Mouse (Mus musculus) lung, embryonic 14.5 days (tissue): ENCODE data around the gene Pfn1. TPM values are rescaled to one million over a fixed set of nuclear protein-coding genes. Genes with fewer than 3 reads are reported as not detected.

ENCODE experiments used
- ATAC-seq: fragments of 200-750 bp; cut with Nextera tagmentation; 2 replicates; pipeline ENCODE4 v1.8.0; 2017; ENCODE audit warnings: mild to moderate bottlenecking, moderate TSS enrichment, moderate library complexity; ENCODE audit not compliant: insufficient read depth
- DNase-seq: peaks from one replicate; pipeline ENCODE4 v3.0.0-alpha.2; 2015
- H3K27ac ChIP-seq: fragments of 300-500 bp; sonication (generic); 2 replicates; pipeline ENCODE4 v1.5.1; 2014; ENCODE audit warnings: low read depth, mild to moderate bottlenecking, moderate library complexity
- H3K27me3 ChIP-seq: fragments of 300-500 bp; sonication (generic); 2 replicates; pipeline ENCODE4 v1.6.1; 2014; ENCODE audit warnings: low read length, control low read depth; ENCODE audit not compliant: insufficient read depth
- H3K36me3 ChIP-seq: fragments of 300-500 bp; sonication (generic); 2 replicates; pipeline ENCODE4 v1.6.1; 2014; ENCODE audit warnings: control low read depth; ENCODE audit not compliant: insufficient read depth
- H3K4me1 ChIP-seq: fragments of 300-500 bp; sonication (generic); 2 replicates; pipeline ENCODE4 v1.6.1; 2014; ENCODE audit warnings: antibody characterized with exemption, control low read depth; ENCODE audit not compliant: insufficient read depth
- H3K4me2 ChIP-seq: fragments of 300-500 bp; sonication (generic); 2 replicates; pipeline ENCODE4 v1.6.1; 2014; ENCODE audit warnings: mild to moderate bottlenecking
- H3K4me3 ChIP-seq: fragments of 300-500 bp; sonication (generic); 2 replicates; pipeline ENCODE4 v1.5.1; 2014; ENCODE audit warnings: low read depth, low read length
- H3K9ac ChIP-seq: fragments of 300-500 bp; sonication (generic); 2 replicates; pipeline ENCODE4 v1.6.1; 2014
- H3K9me3 ChIP-seq: fragments of 300-500 bp; sonication (generic); 2 replicates; pipeline ENCODE4 v1.6.1; 2016; ENCODE audit warnings: low read depth, low read length, control low read depth
- CTCF ChIP-seq: IDR thresholded peaks from 2 replicates; pipeline ENCODE4 v1.5.1; 2016; ENCODE audit warnings: antibody characterized with exemption, low read depth
- whole genome bisulfite sequencing: fragments of 180-500 bp; shearing (Covaris S2); extraction: QIAGEN DNeasy Blood & Tissue Kit; methylation state at CpG from one replicate; pipeline ENCODE4 v1.1.7; 2014; 5-methylcytosine and 5-hydroxymethylcytosine counted together
- polyA plus RNA-seq: library from polyadenylated mRNA; unstranded; fragments of >200 nt; fragmentation: Nextera tagmentation; extraction: Ambion mirVana; gene quantifications from 2 replicates; pipeline ENCODE4 v1.2.1, GENCODE M21; 2014

The Pfn1 gene
- polyA plus RNA-seq, 1 experiment from 2014 or later: 2,138 TPM

GRCm38 (mm10) chr11:70653345-70654197 lies 873 bp downstream of the Pfn1 start:
- no peak for TF ChIP-seq CTCF
- peak overlapping the region; percentile 100 for H3K4me3 ChIP-seq
- no peaks in the 10 kb centered on the region for H3K27me3 ChIP-seq
- H3K9ac ChIP-seq: peak overlapping the region; percentile 97
- H3K36me3 ChIP-seq: peaks cover 48% of the 10 kb centered on the region
- ATAC-seq: peak; percentile 41
- peak overlapping the region; percentile 97 for H3K4me2 ChIP-seq
- peak overlapping the region; percentile 99 for H3K27ac ChIP-seq
- WGBS: under 1% methylated on average over 63 of the region's 63 CpGs
- DNase-seq: peak; percentile 80
- no peaks in the 10 kb centered on the region for H3K9me3 ChIP-seq
- H3K4me1 ChIP-seq: peaks cover 26% of the 10 kb centered on the region

- Histone ChIP-seq H3K27me3 (no peaks in the 10 kb centered on the region), H3K27ac (peak overlapping the region; percentile 99), H3K36me3 (peaks cover 53% of the 10 kb centered on the region), H3K4me3 (peak overlapping the region; percentile 100), H3K9me3 (no peaks in the 10 kb centered on the region), H3K4me1 (peaks cover 22% of the 10 kb centered on the region), H3K4me2 (peak overlapping the region; percentile 97), H3K9ac (peak overlapping the region; percentile 97)
- DNase-seq (no peak), ATAC-seq (no peak)
- no peak for TF ChIP-seq CTCF
- 43% methylated on average over 6 of the region's 6 CpGs for WGBS
Measured at GRCm38 (mm10) chr11:70652884-70653344, 1.5 kb downstream of the Pfn1 start.

GRCm38 (mm10) chr11:70652029-70652883 lies 2.2 kb downstream of the Pfn1 start:
- no peak for TF ChIP-seq CTCF
- no peak for ATAC-seq
- no peaks in the 10 kb centered on the region for H3K27me3 ChIP-seq
- H3K27ac ChIP-seq: peak overlapping the region; percentile 99
- peaks cover 57% of the 10 kb centered on the region for H3K36me3 ChIP-seq
- peak overlapping the region; percentile 97 for H3K9ac ChIP-seq
- no peak for DNase-seq
- no peaks in the 10 kb centered on the region for H3K9me3 ChIP-seq
- WGBS: 45% methylated on average over 12 of the region's 12 CpGs
- H3K4me1 ChIP-seq: peaks cover 15% of the 10 kb centered on the region
- H3K4me3 ChIP-seq: peak overlapping the region; percentile 100
- peak overlapping the region; percentile 97 for H3K4me2 ChIP-seq

GRCm38 (mm10) chr11:70651391-70651790 lies 3.1 kb downstream of the Pfn1 start:
- TF ChIP-seq CTCF: no peak
- Histone ChIP-seq H3K27me3 (no peaks in the 10 kb centered on the region), H3K9ac (no peak overlapping the region), H3K9me3 (no peaks in the 10 kb centered on the region), H3K4me2 (peak overlapping the region; percentile 97), H3K36me3 (peaks cover 57% of the 10 kb centered on the region), H3K27ac (no peak overlapping the region), H3K4me3 (peak overlapping the region; percentile 8), H3K4me1 (peaks cover 7% of the 10 kb centered on the region)
- no peak for ATAC-seq
- DNase-seq: no peak
- WGBS: 57% methylated on average over 2 of the region's 2 CpGs

- Histone ChIP-seq H3K27ac (peak overlapping the region; percentile 18; the same call in 1 of the 2 replicates), H3K36me3 (peaks cover 60% of the 10 kb centered on the region)
- WGBS: 68% methylated on average over 12 of the region's 12 CpGs
Measured at GRCm38 (mm10) chr11:70650322-70651175, 3.9 kb downstream of the Pfn1 start.

GRCm38 (mm10) chr11:70649185-70649734 lies 5.2 kb downstream of the Pfn1 start:
- DNase-seq (no peak), ATAC-seq (no peak)
- H3K4me2 ChIP-seq: peak overlapping the region; percentile 98
- H3K36me3 ChIP-seq: peaks cover 73% of the 10 kb centered on the region
- H3K9me3 ChIP-seq: no peaks in the 10 kb centered on the region
- no peak overlapping the region for H3K27ac ChIP-seq
- no peaks in the 10 kb centered on the region for H3K27me3 ChIP-seq
- H3K4me3 ChIP-seq: peak overlapping the region; percentile 74
- peaks cover 11% of the 10 kb centered on the region for H3K4me1 ChIP-seq
- no peak overlapping the region for H3K9ac ChIP-seq
- TF ChIP-seq CTCF: no peak
- 78% methylated on average over 8 of the region's 8 CpGs for WGBS

More at GRCm38 (mm10) chr11:70650322-70651175, 3.9 kb downstream of the Pfn1 start:
- peak overlapping the region; percentile 97; the same call in 1 of the 2 replicates for H3K4me2 ChIP-seq
- no peaks in the 10 kb centered on the region for H3K27me3 ChIP-seq
- no peaks in the 10 kb centered on the region for H3K9me3 ChIP-seq
- H3K4me1 ChIP-seq: peaks cover 8% of the 10 kb centered on the region
- peak overlapping the region; percentile 8 for H3K4me3 ChIP-seq
- no peak for DNase-seq
- no peak for TF ChIP-seq CTCF
- H3K9ac ChIP-seq: no peak overlapping the region; the same call in 1 of the 2 replicates
- ATAC-seq: no peak
